Mouse (Mus musculus) bone marrow, adult 2 months (tissue): ENCODE results near the gene Zfp719.

Experiments
- CTCF ChIP-seq: fragments of 200-500 bp; IDR thresholded peaks from 2 replicates; pipeline ENCODE4 v1.5.1; 2011; ENCODE audit warnings: low read length, control low read depth; ENCODE audit not compliant: control insufficient read depth, insufficient read depth
- POLR2A ChIP-seq: fragments of 200-500 bp; IDR thresholded peaks from 2 replicates; pipeline ENCODE4 v1.6.1; 2011; ENCODE audit warnings: low read depth, mild to moderate bottlenecking, control low read depth, low read length, borderline replicate concordance; ENCODE audit not compliant: control insufficient read depth

- TF ChIP-seq CTCF (no peak), POLR2A (no peak)
Measured at GRCm38 (mm10) chr7:43563300-43563699, 16.1 kb upstream of the Zfp719 start.
